Mouse (Mus musculus): ENCODE measurements around the gene Arf3.

GRCm38 (mm10) chr15:98730790-98731189 lies 32.2 kb downstream of the Arf3 start:
- TF ChIP-seq CTCF (IDR thresholded peaks at IDR 0.05; ENCODE audit: low read depth) (no peak), EP300 (IDR thresholded peaks at IDR 0.05; ENCODE audit: low read depth) (no peak)
